Mouse (Mus musculus): Measurements from ENCODE around the gene Gm10912. TPM values are rescaled to one million over a fixed set of nuclear protein-coding genes. Genes with fewer than 3 reads are reported as not detected.

Gm10912 gene
- total RNA-seq, 2 experiments from 2014 or later = 0.41 TPM; not detected in 1

Other genes with a start within 250 kb of the Gm10912 start
- 10 to 100 TPM; 11.9 to 14.1 TPM for gene Lmo2, start 107.8 kb upstream of the Gm10912 start, total RNA-seq (2021)
- gene Fbxo3, start 38.1 kb upstream of the Gm10912 start, total RNA-seq (2021) = 10 to 100 TPM; 48.8 to 51.2 TPM
- not detected for gene 4931422A03Rik, start 37.5 kb upstream of the Gm10912 start, total RNA-seq (2021)
- gene Gm10799, start 2.7 kb downstream of the Gm10912 start, total RNA-seq (2021) = not detected
- 1 to 10 TPM; 2.1 to 2.2 TPM for gene Cd59b, start 4.0 kb downstream of the Gm10912 start, total RNA-seq (2021)
- 10 to 100 TPM; 20.7 to 24.7 TPM for gene Cd59a, start 30.0 kb downstream of the Gm10912 start, total RNA-seq (2021)
- gene A930018P22Rik, start 56.9 kb downstream of the Gm10912 start, total RNA-seq (2021) = 1 to 10 TPM; 2.2 to 2.7 TPM

Measured in gastrocnemius, postnatal 10 days (tissue).